Mouse (Mus musculus): ENCODE data around the gene 4833427G06Rik.

The 4833427G06Rik gene

GRCm38 (mm10) chr9:51060601-51061000 is 41.3 kb downstream of the 4833427G06Rik start, which contains the start of gene Btg4:
TSS of gene Btg4 (plus strand) at chr9:51060901.
- no peak for DNase-seq

GRCm38 (mm10) chr9:51058951-51059521 is 42.8 kb downstream of the 4833427G06Rik start:
- no peak for DNase-seq

- DNase-seq: no peak
Observed at GRCm38 (mm10) chr9:51056360-51057324, 45.2 kb downstream of the 4833427G06Rik start.

GRCm38 (mm10) chr9:51052180-51052579 is 49.7 kb downstream of the 4833427G06Rik start:
- DNase-seq: no peak

GRCm38 (mm10) chr9:51042136-51042535 is 59.7 kb downstream of the 4833427G06Rik start:
- DNase-seq: no peak

- DNase-seq: no peak
Observed at GRCm38 (mm10) chr9:51041491-51041980, 60.3 kb downstream of the 4833427G06Rik start.

GRCm38 (mm10) chr9:51032785-51033529 is 68.9 kb downstream of the 4833427G06Rik start:
- no peak for DNase-seq

GRCm38 (mm10) chr9:51032291-51032690 is 69.6 kb downstream of the 4833427G06Rik start:
- DNase-seq: no peak

GRCm38 (mm10) chr9:51031603-51032002 is 70.3 kb downstream of the 4833427G06Rik start:
- no peak for DNase-seq
